Mouse (Mus musculus) forebrain, embryonic 15.5 days (tissue): Measurements from ENCODE around the gene Clta. TPM values are rescaled to one million over a fixed set of nuclear protein-coding genes. Genes with fewer than 3 reads are reported as not detected.
"Not testable (repeated sequence)": the region's sequence is repeated elsewhere in the genome, so short reads cannot be mapped to it uniquely, and the experiment has no call there.

ENCODE experiments used
- ATAC-seq: fragments of 200-750 bp; cut with Nextera tagmentation; replicated peaks from 2 replicates; pipeline ENCODE4 v1.8.0; 2017; ENCODE audit warnings: mild to moderate bottlenecking, moderate TSS enrichment, moderate library complexity
- H3K27ac ChIP-seq: fragments of 300-500 bp; sonication (generic); replicated peaks from 2 replicates; pipeline ENCODE4 v1.5.1; 2015; ENCODE audit warnings: mild to moderate bottlenecking, inconsistent platforms
- H3K27me3 ChIP-seq: fragments of 300-500 bp; sonication (generic); 2 replicates; pipeline ENCODE4 v1.6.1; 2015; ENCODE audit warnings: inconsistent platforms
- H3K36me3 ChIP-seq: fragments of 300-500 bp; sonication (generic); 2 replicates; pipeline ENCODE4 v1.6.1; 2015; ENCODE audit warnings: mild to moderate bottlenecking, inconsistent platforms
- H3K4me1 ChIP-seq: fragments of 300-500 bp; sonication (generic); 2 replicates; pipeline ENCODE4 v1.6.1; 2015; ENCODE audit warnings: inconsistent platforms
- H3K4me2 ChIP-seq: fragments of 300-500 bp; sonication (generic); replicated peaks from 2 replicates; pipeline ENCODE4 v1.6.1; 2015; ENCODE audit warnings: mild to moderate bottlenecking, inconsistent platforms
- H3K4me3 ChIP-seq: fragments of 300-500 bp; sonication (generic); 2 replicates; pipeline ENCODE4 v1.5.1; 2015; ENCODE audit warnings: mild to moderate bottlenecking, inconsistent platforms
- H3K9ac ChIP-seq: fragments of 300-500 bp; sonication (generic); replicated peaks from 2 replicates; pipeline ENCODE4 v1.6.1; 2015; ENCODE audit warnings: mild to moderate bottlenecking, inconsistent platforms
- H3K9me3 ChIP-seq: fragments of 300-500 bp; sonication (generic); 2 replicates; pipeline ENCODE4 v1.6.1; 2016; ENCODE audit warnings: inconsistent platforms
- WGBS: fragments of 180-500 bp; shearing (Covaris S2); methylation state at CpG from one replicate; pipeline ENCODE4 v1.1.7; 2015; ENCODE audit warnings: mixed read lengths; 5-methylcytosine and 5-hydroxymethylcytosine counted together
- polyA plus RNA-seq: library from polyadenylated mRNA; unstranded; fragments of >200 nt; fragmentation: Nextera tagmentation; extraction: Ambion mirVana; gene quantifications from 2 replicates; pipeline ENCODE4 v1.2.1, GENCODE M21; 2015

Clta gene
- polyA plus RNA-seq, 1 experiment from 2014 or later, result 309 TPM

DNA sequence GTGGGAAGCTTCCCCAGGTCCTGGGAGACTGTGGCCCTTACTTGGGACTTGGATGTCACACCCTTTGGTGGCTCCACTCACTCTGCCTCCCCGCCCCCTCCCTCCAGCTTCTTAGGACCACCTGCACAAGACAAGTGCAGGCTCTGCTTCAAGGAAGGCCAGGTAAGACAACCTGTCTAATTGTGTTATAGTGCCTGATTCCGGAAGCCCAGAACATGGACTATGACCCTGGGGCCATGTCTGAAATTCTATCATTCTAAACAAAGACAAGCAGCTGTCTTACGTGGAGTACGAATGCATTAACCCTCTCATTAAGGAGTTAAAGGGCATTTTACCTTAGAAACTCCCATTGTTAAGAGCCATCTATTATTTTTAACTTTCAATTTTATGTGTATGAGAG is 36.5 kb downstream of the Clta start:
- no peak for ATAC-seq
- 89% methylated on average over 4 of the region's 4 CpGs for WGBS
- no peak overlapping the region for H3K4me2 ChIP-seq
- no peaks in the 10 kb centered on the region for H3K9me3 ChIP-seq
- H3K36me3 ChIP-seq, result peaks cover 56% of the 10 kb centered on the region
- no peak overlapping the region for H3K27ac ChIP-seq
- H3K4me3 ChIP-seq, result no peak overlapping the region
- no peaks in the 10 kb centered on the region for H3K4me1 ChIP-seq
- H3K27me3 ChIP-seq, result no peaks in the 10 kb centered on the region
- H3K9ac ChIP-seq, result no peak overlapping the region

DNA sequence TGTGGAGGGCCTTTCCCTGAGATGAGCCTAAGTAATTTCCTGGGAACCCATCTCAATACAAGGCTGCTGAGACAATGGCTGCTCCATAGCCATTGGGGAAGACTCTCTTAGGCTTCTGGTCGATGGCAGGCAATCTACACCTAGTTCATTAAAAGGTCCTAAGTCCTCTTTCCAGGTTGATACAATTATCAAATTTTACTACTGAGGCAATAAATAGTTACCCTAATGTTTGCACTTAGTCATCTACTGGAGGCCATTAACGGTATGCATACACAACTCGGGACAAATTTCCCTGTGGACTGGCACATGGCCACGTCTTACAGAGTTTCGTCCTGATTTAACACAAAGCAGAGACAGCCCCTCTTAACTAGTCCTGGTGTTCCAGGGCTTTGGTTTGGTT is 38.2 kb downstream of the Clta start:
- peaks cover 45% of the 10 kb centered on the region for H3K36me3 ChIP-seq

DNA sequence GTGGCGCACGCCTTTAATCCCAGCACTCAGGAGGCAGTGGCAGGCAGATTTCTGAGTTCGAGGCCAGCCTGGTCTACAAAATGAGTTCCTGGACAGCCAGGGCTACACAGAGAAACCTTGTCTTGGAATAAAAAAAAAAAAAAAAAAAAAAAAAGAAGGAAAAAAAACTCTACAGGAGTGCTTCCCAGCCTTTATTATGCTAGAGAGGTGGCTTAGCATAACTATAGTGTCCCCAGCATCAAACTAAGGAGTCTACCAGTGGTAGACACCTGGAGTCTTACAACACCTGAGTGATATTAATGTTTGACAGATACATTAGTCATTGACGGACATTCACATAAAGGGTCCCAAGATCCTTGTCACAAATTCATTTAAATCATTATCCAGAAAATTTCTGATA is 38.9 kb downstream of the Clta start:
- not testable (repeated sequence) for H3K4me3 ChIP-seq, H3K27me3 ChIP-seq, H3K9me3 ChIP-seq, H3K27ac ChIP-seq, H3K4me2 ChIP-seq, ATAC-seq, H3K9ac ChIP-seq, H3K4me1 ChIP-seq
- WGBS, result 93% methylated on average over 4 of the region's 4 CpGs
- peaks cover 45% of the 10 kb centered on the region for H3K36me3 ChIP-seq

More for the DNA sequence above, 38.2 kb downstream of the Clta start:
- H3K27ac ChIP-seq, result no peak overlapping the region
- no peaks in the 10 kb centered on the region for H3K9me3 ChIP-seq
- H3K4me2 ChIP-seq, result no peak overlapping the region
- WGBS, result 87% methylated on average over 5 of the region's 5 CpGs
- no peak for ATAC-seq
- H3K9ac ChIP-seq, result no peak overlapping the region
- no peaks in the 10 kb centered on the region for H3K4me1 ChIP-seq
- no peaks in the 10 kb centered on the region for H3K27me3 ChIP-seq
- no peak overlapping the region for H3K4me3 ChIP-seq

DNA sequence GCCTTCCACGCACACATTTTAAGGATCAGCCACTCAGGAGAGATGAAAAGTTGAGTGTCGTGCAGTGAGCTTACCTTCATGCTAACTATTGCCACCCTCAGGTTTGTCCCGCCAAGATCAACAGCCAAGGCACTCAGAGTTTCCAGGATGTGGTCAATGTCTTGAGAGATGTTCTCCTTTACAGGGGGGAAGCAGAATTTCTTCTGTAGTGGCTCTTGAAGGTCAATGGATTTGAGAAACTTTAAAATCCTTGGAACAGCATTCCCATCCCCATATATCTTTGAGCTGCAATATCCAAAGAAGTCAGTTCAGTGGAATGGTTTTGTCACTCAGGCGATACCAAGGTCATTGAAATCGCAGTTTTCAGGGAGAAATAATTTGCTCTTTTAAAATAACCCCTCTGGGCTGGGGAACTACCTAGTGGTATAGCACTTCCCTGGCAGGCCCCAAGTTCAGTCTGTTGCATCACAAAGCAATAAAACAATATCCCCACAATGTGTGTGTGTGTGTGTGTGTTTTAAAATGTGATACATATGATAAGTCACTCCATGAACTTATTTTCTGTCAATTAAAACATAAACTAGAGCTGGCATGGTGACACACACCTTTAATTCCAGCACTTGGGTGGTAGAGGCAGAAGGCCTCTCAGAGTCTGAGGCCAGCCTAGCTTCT is 40.6 kb downstream of the Clta start:
- Histone ChIP-seq H3K4me1 (no peaks in the 10 kb centered on the region), H3K9me3 (no peaks in the 10 kb centered on the region), H3K27me3 (no peaks in the 10 kb centered on the region), H3K27ac (no peak overlapping the region), H3K36me3 (peaks cover 30% of the 10 kb centered on the region), H3K4me3 (no peak overlapping the region), H3K9ac (no peak overlapping the region), H3K4me2 (no peak overlapping the region)
- no peak for ATAC-seq
- 97% methylated on average over 5 of the region's 5 CpGs for WGBS

DNA sequence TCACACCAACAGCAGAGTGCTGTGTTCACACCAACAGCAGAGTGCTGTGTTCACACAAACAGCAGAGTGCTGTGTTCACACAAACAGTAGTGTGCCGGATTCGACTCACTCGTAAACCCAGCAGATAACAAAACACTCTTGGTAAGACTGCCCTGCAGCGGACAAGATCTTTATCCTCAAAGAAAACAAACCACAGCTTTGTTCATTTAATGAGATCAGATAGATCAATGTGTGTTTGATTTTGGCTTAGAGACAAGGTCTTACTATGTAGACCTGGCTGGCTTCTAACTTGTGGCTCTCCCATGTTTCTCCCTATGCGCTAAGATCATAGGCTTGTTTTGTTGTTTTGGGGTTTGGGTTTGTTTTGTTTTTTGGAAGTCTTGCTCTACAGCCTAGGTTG is 41.8 kb downstream of the Clta start:
- no peak for ATAC-seq
- H3K9ac ChIP-seq, result no peak overlapping the region
- no peak overlapping the region for H3K27ac ChIP-seq
- 89% methylated on average over 5 of the region's 5 CpGs for WGBS
- no peak overlapping the region for H3K4me2 ChIP-seq
- no peaks in the 10 kb centered on the region for H3K9me3 ChIP-seq
- no peaks in the 10 kb centered on the region for H3K27me3 ChIP-seq
- no peaks in the 10 kb centered on the region for H3K4me1 ChIP-seq
- no peak overlapping the region for H3K4me3 ChIP-seq
- H3K36me3 ChIP-seq, result peaks cover 20% of the 10 kb centered on the region

DNA sequence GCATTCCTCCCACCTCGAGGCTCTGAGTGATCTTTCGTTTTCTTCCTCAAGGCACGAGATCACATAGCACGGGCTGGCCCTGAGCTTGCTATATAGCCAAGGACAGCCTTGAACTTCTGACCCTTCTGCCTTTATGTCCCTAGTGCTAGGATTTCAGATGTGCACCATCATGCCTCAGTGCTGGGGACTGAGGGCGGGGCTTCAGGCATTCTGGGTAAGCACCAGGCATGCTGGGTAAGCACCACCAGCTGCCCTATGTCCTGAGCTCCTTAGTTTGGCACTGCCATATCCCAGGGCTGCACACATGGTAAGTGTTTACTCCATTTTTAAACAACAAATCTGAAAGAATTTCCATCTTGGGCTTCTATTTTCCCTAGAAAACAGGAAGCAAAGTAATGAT is 45.6 kb downstream of the Clta start:
- no peaks in the 10 kb centered on the region for H3K27me3 ChIP-seq
- H3K4me1 ChIP-seq, result no peaks in the 10 kb centered on the region
- peaks cover 10% of the 10 kb centered on the region for H3K36me3 ChIP-seq
- H3K9me3 ChIP-seq, result no peaks in the 10 kb centered on the region
- H3K27ac ChIP-seq, result no peak overlapping the region
- 90% methylated on average over 5 of the region's 5 CpGs for WGBS
- no peak overlapping the region for H3K9ac ChIP-seq
- ATAC-seq, result no peak
- no peak overlapping the region for H3K4me2 ChIP-seq
- H3K4me3 ChIP-seq, result no peak overlapping the region

DNA sequence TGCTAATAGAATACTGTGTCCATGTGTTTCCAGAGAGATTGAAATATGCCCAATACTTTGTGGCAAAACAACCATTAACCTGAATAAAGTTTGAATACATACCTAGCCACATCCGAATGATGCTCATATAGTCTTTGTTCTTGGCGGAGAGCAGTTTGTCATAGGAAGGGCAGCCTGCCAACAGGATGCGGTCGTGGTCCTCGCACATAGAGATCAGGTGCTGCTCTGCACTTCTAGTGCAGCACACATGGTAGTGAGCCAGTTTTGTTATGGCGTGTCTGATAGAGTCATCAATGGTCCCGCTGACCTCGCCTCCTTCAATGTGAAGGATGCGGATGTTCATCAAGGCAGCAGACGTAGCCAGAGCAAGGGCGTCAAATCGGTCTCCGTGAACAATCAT is 55.4 kb downstream of the Clta start:
- no peak for ATAC-seq
- 93% methylated on average over 13 of the region's 13 CpGs for WGBS
- H3K27me3 ChIP-seq, result no peaks in the 10 kb centered on the region
- H3K4me1 ChIP-seq, result no peaks in the 10 kb centered on the region
- no peaks in the 10 kb centered on the region for H3K36me3 ChIP-seq
- H3K9me3 ChIP-seq, result no peaks in the 10 kb centered on the region
- no peak overlapping the region for H3K4me3 ChIP-seq
- H3K4me2 ChIP-seq, result no peak overlapping the region
- no peak overlapping the region for H3K9ac ChIP-seq
- H3K27ac ChIP-seq, result no peak overlapping the region

DNA sequence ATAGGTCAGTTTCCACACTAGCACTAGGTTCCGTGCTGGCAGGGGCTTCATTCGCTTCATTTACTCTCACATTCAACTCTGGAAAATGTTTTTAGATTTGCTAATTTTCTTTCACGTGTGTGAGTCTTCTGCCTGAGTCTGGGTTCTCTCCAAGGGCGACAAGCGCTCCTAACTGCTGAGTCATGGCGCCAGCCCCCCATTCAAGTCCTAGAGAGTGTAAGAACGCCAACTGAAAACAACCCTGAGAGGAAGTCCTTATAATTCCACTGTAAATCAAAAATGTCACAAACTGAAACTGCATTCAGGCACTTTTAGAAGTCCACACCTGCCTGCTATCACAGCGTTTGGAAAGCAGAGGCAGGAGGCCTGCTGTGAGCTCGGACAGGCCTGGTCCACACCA is 57.8 kb downstream of the Clta start:
- Histone ChIP-seq H3K27ac (no peak overlapping the region), H3K4me3 (no peak overlapping the region), H3K4me2 (no peak overlapping the region), H3K9me3 (no peaks in the 10 kb centered on the region), H3K36me3 (no peaks in the 10 kb centered on the region), H3K9ac (no peak overlapping the region), H3K4me1 (peaks cover 3% of the 10 kb centered on the region; the same call in 1 of the 2 replicates), H3K27me3 (no peaks in the 10 kb centered on the region)
- no peak for ATAC-seq
- WGBS, result 65% methylated on average over 9 of the region's 9 CpGs

DNA sequence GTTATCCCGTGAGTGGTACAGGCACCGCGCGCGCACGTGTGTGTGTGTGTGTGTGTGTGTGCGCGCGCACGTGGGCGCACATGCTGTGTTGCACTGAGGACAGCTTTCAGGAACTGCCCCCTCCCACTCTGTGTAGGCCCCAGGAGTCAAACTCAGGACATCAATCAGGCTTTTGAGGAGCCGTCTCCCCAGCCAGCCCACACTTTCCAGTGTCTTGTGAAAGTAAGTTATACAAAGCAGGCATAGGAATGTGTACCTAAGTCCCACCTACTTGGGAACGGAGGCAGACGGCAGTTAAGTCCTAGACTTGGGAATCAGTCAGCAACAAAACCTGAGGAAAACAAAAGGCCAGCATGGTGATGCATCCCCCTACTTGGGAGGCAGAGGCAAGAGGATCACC is 58.6 kb downstream of the Clta start:
- Histone ChIP-seq H3K4me3 (no peak overlapping the region), H3K36me3 (no peaks in the 10 kb centered on the region), H3K4me2 (no peak overlapping the region), H3K9me3 (no peaks in the 10 kb centered on the region), H3K9ac (no peak overlapping the region), H3K27me3 (no peaks in the 10 kb centered on the region), H3K4me1 (peaks cover 3% of the 10 kb centered on the region; the same call in 1 of the 2 replicates), H3K27ac (no peak overlapping the region)
- 87% methylated on average over 14 of the region's 14 CpGs for WGBS
- ATAC-seq, result no peak

DNA sequence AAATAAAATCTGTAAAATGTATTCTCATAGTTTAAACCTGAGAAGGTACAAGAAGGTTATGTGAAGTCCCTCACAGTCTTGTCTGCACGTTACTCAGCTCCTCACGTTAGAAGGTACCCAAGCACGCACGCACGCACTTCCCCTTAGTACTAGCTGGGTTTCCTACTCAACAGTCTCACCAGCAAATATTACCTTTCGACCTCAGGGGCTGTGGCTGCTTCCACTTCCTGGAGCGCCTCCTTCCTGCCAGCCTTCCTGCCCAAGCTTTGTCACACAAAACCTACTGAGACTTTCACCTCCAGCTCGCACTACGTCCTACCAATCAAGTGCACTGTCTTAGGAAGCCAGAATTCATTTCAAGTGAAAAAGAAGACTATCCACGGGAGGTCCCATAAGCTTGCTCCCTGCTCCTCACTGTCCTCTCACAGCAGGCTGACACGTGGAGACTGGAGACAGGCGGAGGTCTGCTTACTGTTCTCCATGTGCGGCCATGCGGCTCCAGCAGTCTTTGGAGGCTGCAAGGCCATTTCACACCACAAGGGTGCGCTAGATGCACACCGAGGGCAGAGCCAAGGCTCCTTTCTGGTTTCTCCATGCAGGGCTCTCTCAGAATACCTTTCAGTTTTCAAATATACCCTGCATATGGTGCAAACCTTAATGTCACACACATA is 61.2 kb downstream of the Clta start:
- no peak overlapping the region for H3K9ac ChIP-seq
- no peaks in the 10 kb centered on the region for H3K36me3 ChIP-seq
- 40% methylated on average over 16 of the region's 16 CpGs for WGBS
- peaks cover 3% of the 10 kb centered on the region; the same call in 1 of the 2 replicates for H3K4me1 ChIP-seq
- no peak overlapping the region for H3K4me3 ChIP-seq
- ATAC-seq, result peak; percentile 76
- no peak overlapping the region for H3K4me2 ChIP-seq
- no peaks in the 10 kb centered on the region for H3K27me3 ChIP-seq
- H3K9me3 ChIP-seq, result no peaks in the 10 kb centered on the region
- no peak overlapping the region for H3K27ac ChIP-seq

DNA sequence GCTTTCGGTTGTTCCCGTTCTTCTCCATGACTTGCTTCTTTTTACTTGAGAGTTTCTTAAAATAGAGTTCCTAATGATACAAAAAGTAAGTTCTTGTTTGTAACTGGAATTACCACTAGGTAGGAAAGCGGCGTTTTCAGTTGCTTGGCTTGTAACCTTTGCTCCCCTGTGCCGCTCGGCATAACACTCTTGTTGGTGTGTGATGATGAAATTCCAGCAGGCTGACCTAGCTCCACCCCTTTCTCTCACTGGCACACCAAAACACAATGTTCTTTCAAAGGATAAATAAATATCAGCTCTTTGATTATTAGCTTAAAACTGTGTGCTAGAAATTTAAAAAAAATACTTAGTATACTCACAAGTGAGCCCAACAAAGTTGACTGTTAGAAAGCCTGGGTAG is 62.6 kb downstream of the Clta start:
- Histone ChIP-seq H3K4me3 (no peak overlapping the region), H3K4me2 (no peak overlapping the region), H3K36me3 (no peaks in the 10 kb centered on the region), H3K9ac (no peak overlapping the region), H3K27me3 (no peaks in the 10 kb centered on the region), H3K9me3 (no peaks in the 10 kb centered on the region), H3K27ac (no peak overlapping the region), H3K4me1 (peaks cover 16% of the 10 kb centered on the region)
- no peak for ATAC-seq
- 87% methylated on average over 6 of the region's 6 CpGs for WGBS

DNA sequence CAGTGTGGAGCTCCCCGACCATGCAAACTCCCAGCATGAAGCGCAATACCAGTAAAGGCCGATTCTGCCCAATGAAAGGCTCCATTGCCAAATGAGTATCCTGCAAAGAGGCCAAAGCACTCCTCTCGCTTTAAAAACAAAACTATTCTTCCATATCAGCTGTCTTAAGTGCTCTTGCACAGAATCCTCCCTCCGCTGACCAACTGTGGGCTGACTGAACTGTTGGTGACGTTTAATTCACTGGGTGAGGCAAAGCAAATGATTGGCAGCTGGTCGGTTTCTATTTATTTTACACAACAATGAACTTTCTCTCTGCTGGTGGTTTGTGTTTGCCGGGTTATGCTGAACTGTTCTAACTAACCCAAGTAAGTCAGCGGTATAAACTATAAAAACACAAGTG is 64.5 kb downstream of the Clta start:
- Histone ChIP-seq H3K36me3 (no peaks in the 10 kb centered on the region), H3K4me1 (peaks cover 22% of the 10 kb centered on the region), H3K4me2 (no peak overlapping the region), H3K4me3 (no peak overlapping the region), H3K9me3 (no peaks in the 10 kb centered on the region), H3K9ac (no peak overlapping the region), H3K27me3 (no peaks in the 10 kb centered on the region), H3K27ac (no peak overlapping the region)
- 34% methylated on average over 9 of the region's 9 CpGs for WGBS
- no peak for ATAC-seq

DNA sequence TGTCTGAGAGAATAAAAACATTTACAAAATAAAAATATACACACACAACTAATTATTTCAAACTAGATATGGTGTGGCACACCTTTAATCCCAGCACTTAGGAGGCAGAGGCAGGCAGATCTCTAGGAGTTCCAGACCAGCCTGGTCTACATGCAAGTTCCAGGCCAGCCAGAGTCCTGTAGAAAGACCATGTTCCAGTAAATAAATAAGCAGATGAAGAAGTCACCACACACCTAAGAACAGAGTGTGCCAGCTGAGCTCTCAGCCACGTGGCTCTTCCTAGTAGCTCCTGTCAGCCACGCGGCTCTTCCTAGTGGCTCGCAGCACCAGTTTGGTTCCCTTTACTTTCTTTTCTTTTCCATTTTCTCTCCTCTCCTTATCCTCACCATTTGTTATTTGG is 65.2 kb downstream of the Clta start:
- 92% methylated on average over 4 of the region's 4 CpGs for WGBS
- no peaks in the 10 kb centered on the region for H3K36me3 ChIP-seq
- H3K27ac ChIP-seq, result no peak overlapping the region
- no peaks in the 10 kb centered on the region for H3K27me3 ChIP-seq
- H3K4me2 ChIP-seq, result no peak overlapping the region
- no peak overlapping the region for H3K9ac ChIP-seq
- peaks cover 22% of the 10 kb centered on the region for H3K4me1 ChIP-seq
- H3K4me3 ChIP-seq, result no peak overlapping the region
- H3K9me3 ChIP-seq, result no peaks in the 10 kb centered on the region
- no peak for ATAC-seq
